11 mouse cellular contexts compared by ENCODE assay signal in genomic region chr5:118757396-118758301, GRCm38 (mm10).
DNase-seq lines count a peak whose midpoint lies in the region; ATAC-seq and TF ChIP-seq lines count a peak whose summit lies in the region.
"Had no signal": no experiment of that assay in that cellular context is flagged by ENCODE, and none has a peak within 500 bp of the region (broad histone marks: within the 10 kb centered on the region; RNA-seq: fewer than 3 reads in every experiment).

No protein-coding gene starts in this region.

- no peak overlapping the region for H3K4me2 ChIP-seq in kidney, embryonic 16.5 days (replicated peaks; ENCODE audit: low read depth, low read length)
- H3K4me2 ChIP-seq: heart, embryonic 13.5 days; hindbrain, embryonic 14.5 days; limb, embryonic 13.5 days had no signal

- H3K9me3 ChIP-seq in kidney, embryonic 16.5 days (ENCODE audit: low read length): no peaks in the 10 kb centered on the region
- no peaks in the 10 kb centered on the region for H3K9me3 ChIP-seq in embryonic facial prominence, embryonic 10.5 days
- H3K9me3 ChIP-seq: heart, embryonic 13.5 days; limb, embryonic 13.5 days had no signal

- no peak overlapping the region for H3K27ac ChIP-seq in kidney, adult 2 months (ENCODE audit: insufficient read depth, low read depth, low read length)
- H3K27ac ChIP-seq in kidney, embryonic 16.5 days (ENCODE audit: low read length): no peak overlapping the region
- no peak overlapping the region for H3K27ac ChIP-seq in embryonic facial prominence, embryonic 10.5 days (replicated peaks)
- H3K27ac ChIP-seq: heart, embryonic 13.5 days; hindbrain, embryonic 14.5 days; limb, embryonic 13.5 days had no signal

- H3K27me3 ChIP-seq in kidney, adult 2 months (replicated peaks; ENCODE audit: control insufficient read depth, insufficient read depth, low read length): no peaks in the 10 kb centered on the region
- H3K27me3 ChIP-seq in kidney, embryonic 16.5 days (ENCODE audit: insufficient read depth, low read length): no peaks in the 10 kb centered on the region
- no peaks in the 10 kb centered on the region for H3K27me3 ChIP-seq in embryonic facial prominence, embryonic 10.5 days (replicated peaks; ENCODE audit: low read depth, poor library complexity, severe bottlenecking)
- H3K27me3 ChIP-seq: heart, embryonic 13.5 days; limb, embryonic 13.5 days had no signal

- no peak for TF ChIP-seq CTCF in kidney, adult 2 months (conservative IDR thresholded peaks at IDR 0.05; ENCODE audit: insufficient read depth, insufficient read length, low read depth, low read length)

- H3K4me1 ChIP-seq in kidney, adult 2 months (ENCODE audit: control insufficient read depth, insufficient read depth, low read length): no peaks in the 10 kb centered on the region
- H3K4me1 ChIP-seq in kidney, embryonic 16.5 days (ENCODE audit: insufficient read depth, low read length): no peaks in the 10 kb centered on the region
- H3K4me1 ChIP-seq in embryonic facial prominence, embryonic 10.5 days: peaks cover 14% of the 10 kb centered on the region
- H3K4me1 ChIP-seq: limb, embryonic 13.5 days had no signal

- peak; percentile 22 for DNase-seq in adrenal gland, postnatal 36 days
- no peak for DNase-seq in adrenal gland, postnatal 4 days (ENCODE audit: low spot score in 2 of 2)
- DNase-seq in kidney, adult 2 months: peak; percentile 77
- DNase-seq in embryonic facial prominence, embryonic 10.5 days (ENCODE audit: low spot score): peak; percentile 44
- DNase-seq in lung, postnatal 14 days: peak; percentile 23
- DNase-seq in heart, adult 18-20 months: no peak
- DNase-seq in heart, postnatal 10 days: no peak

- intact Hi-C loops in heart, postnatal 10 days (cut with DNase I): no loop called here

- no peak overlapping the region for H3K9ac ChIP-seq in kidney, embryonic 16.5 days (replicated peaks; ENCODE audit: low read length)
- H3K9ac ChIP-seq: heart, embryonic 13.5 days; hindbrain, embryonic 14.5 days; limb, embryonic 13.5 days had no signal

- no peaks in the 10 kb centered on the region; the same call in none of the 2 replicates for H3K36me3 ChIP-seq in kidney, adult 2 months (ENCODE audit: control insufficient read depth, insufficient read depth, low read length)
- peaks cover 55% of the 10 kb centered on the region for H3K36me3 ChIP-seq in kidney, embryonic 16.5 days (ENCODE audit: insufficient read depth, low read length)
- peaks cover 100% of the 10 kb centered on the region for H3K36me3 ChIP-seq in embryonic facial prominence, embryonic 10.5 days (replicated peaks)

- no peak for TF ChIP-seq POLR2A in kidney, adult 2 months (IDR thresholded peaks at IDR 0.05; ENCODE audit: low read depth, low read length)

- no peak overlapping the region for H3K4me3 ChIP-seq in kidney, adult 2 months (ENCODE audit: insufficient read depth, low read depth, low read length)
- no peak overlapping the region for H3K4me3 ChIP-seq in kidney, embryonic 16.5 days (ENCODE audit: low read length)
- no peak overlapping the region for H3K4me3 ChIP-seq in embryonic facial prominence, embryonic 10.5 days
- H3K4me3 ChIP-seq: heart, embryonic 13.5 days; limb, embryonic 13.5 days had no signal

- ATAC-seq in kidney, embryonic 16.5 days (ENCODE audit: low FRiP score, low TSS enrichment): no peak

- 57% methylated on average over 17 of the region's 17 CpGs for WGBS in kidney, adult 2 months
- 68% methylated on average over 17 of the region's 17 CpGs for WGBS in kidney, embryonic 16.5 days
- 70% methylated on average over 17 of the region's 17 CpGs for WGBS in embryonic facial prominence, embryonic 10.5 days

Comparison
In these comparisons a context has a peak if more than half of its experiments do, and no peak if none do; other contexts are left out.
1. DNase-seq: peak in adrenal gland, postnatal 36 days (2 of 2), kidney, adult 2 months (single experiment), embryonic facial prominence, embryonic 10.5 days (single experiment) and lung, postnatal 14 days (single experiment); none in adrenal gland, postnatal 4 days (0 of 2), heart, adult 18-20 months (0 of 2) and heart, postnatal 10 days (0 of 2).